Mouse (Mus musculus): ENCODE measurements around the gene Col16a1. TPM values are rescaled to one million over a fixed set of nuclear protein-coding genes. Genes with fewer than 3 reads are reported as not detected.

The Col16a1 gene
- total and polyA plus RNA-seq, 3 experiments: not detected

GRCm38 (mm10) chr4:130110091-130110490 is 62.5 kb downstream of the Col16a1 start:
- Histone ChIP-seq H3K4me3 (ENCODE audit: low read depth, low read length) (no peak overlapping the region; the same call in 1 of the 2 replicates), H3K36me3 (replicated peaks) (peaks cover 47% of the 10 kb centered on the region), H3K9me3 (replicated peaks) (no peaks in the 10 kb centered on the region), H3K4me1 (ENCODE audit: insufficient read depth, low read depth, low read length) (peaks cover 65% of the 10 kb centered on the region), H3K27me3 (ENCODE audit: insufficient read depth, low read length) (no peaks in the 10 kb centered on the region)
- DNase-seq (ENCODE audit: low spot score): no peak
- no peak for TF ChIP-seq POLR2AphosphoS5 (IDR thresholded peaks at IDR 0.05; ENCODE audit: insufficient replicate concordance, low read depth, low read length)
- TF ChIP-seq GATA1 (IDR thresholded peaks at IDR 0.05; ENCODE audit: borderline replicate concordance, low read length): no peak
- no peak for TF ChIP-seq TAL1 (conservative IDR thresholded peaks at IDR 0.05; ENCODE audit: low read depth, low read length)
- no peak for TF ChIP-seq GATA2 (IDR thresholded peaks at IDR 0.05; ENCODE audit: borderline replicate concordance, low read depth, low read length)
- no peak for TF ChIP-seq CTCF (IDR thresholded peaks at IDR 0.05; ENCODE audit: low read depth, low read length)
- no peak for ATAC-seq (ENCODE audit: extremely low read depth, insufficient number of reproducible peaks, low FRiP score, poor library complexity, severe bottlenecking)

- TF ChIP-seq CTCF (IDR thresholded peaks at IDR 0.05; ENCODE audit: low read depth, low read length) (no peak), TAL1 (conservative IDR thresholded peaks at IDR 0.05; ENCODE audit: low read depth, low read length) (no peak), GATA2 (IDR thresholded peaks at IDR 0.05; ENCODE audit: borderline replicate concordance, low read depth, low read length) (no peak), GATA1 (IDR thresholded peaks at IDR 0.05; ENCODE audit: borderline replicate concordance, low read length) (no peak), POLR2AphosphoS5 (IDR thresholded peaks at IDR 0.05; ENCODE audit: insufficient replicate concordance, low read depth, low read length) (no peak)
- H3K4me3 ChIP-seq (ENCODE audit: low read depth, low read length): no peak overlapping the region; the same call in 1 of the 2 replicates
- H3K9me3 ChIP-seq (replicated peaks): peaks cover 3% of the 10 kb centered on the region; the same call in 1 of the 2 replicates
- ATAC-seq (ENCODE audit: extremely low read depth, insufficient number of reproducible peaks, low FRiP score, poor library complexity, severe bottlenecking): 0 out of 2 replicates have a peak, but pooled peaks have one; percentile 15
- DNase-seq (ENCODE audit: low spot score): peak; percentile 24
- peaks cover 46% of the 10 kb centered on the region for H3K4me1 ChIP-seq (ENCODE audit: insufficient read depth, low read depth, low read length)
- peaks cover 70% of the 10 kb centered on the region for H3K36me3 ChIP-seq (replicated peaks)
- H3K27me3 ChIP-seq (ENCODE audit: insufficient read depth, low read length): no peaks in the 10 kb centered on the region
Observed at GRCm38 (mm10) chr4:130112299-130112698, 64.7 kb downstream of the Col16a1 start.

- H3K36me3 ChIP-seq (replicated peaks): peaks cover 74% of the 10 kb centered on the region
- peaks cover 46% of the 10 kb centered on the region for H3K4me1 ChIP-seq (ENCODE audit: insufficient read depth, low read depth, low read length)
- no peak; the same call in 1 of the 2 replicates for ATAC-seq (ENCODE audit: extremely low read depth, insufficient number of reproducible peaks, low FRiP score, poor library complexity, severe bottlenecking)
- no peaks in the 10 kb centered on the region for H3K27me3 ChIP-seq (ENCODE audit: insufficient read depth, low read length)
- TF ChIP-seq TAL1 (conservative IDR thresholded peaks at IDR 0.05; ENCODE audit: low read depth, low read length): no peak
- no peak for TF ChIP-seq CTCF (IDR thresholded peaks at IDR 0.05; ENCODE audit: low read depth, low read length)
- TF ChIP-seq GATA2 (IDR thresholded peaks at IDR 0.05; ENCODE audit: borderline replicate concordance, low read depth, low read length): no peak
- no peak for TF ChIP-seq GATA1 (IDR thresholded peaks at IDR 0.05; ENCODE audit: borderline replicate concordance, low read length)
- no peak for TF ChIP-seq POLR2AphosphoS5 (IDR thresholded peaks at IDR 0.05; ENCODE audit: insufficient replicate concordance, low read depth, low read length)
- no peak overlapping the region for H3K4me3 ChIP-seq (ENCODE audit: low read depth, low read length)
- no peak for DNase-seq (ENCODE audit: low spot score)
- H3K9me3 ChIP-seq (replicated peaks): peaks cover 5% of the 10 kb centered on the region
Observed at GRCm38 (mm10) chr4:130112732-130113131, 65.1 kb downstream of the Col16a1 start.

- Histone ChIP-seq H3K36me3 (replicated peaks) (peaks cover 88% of the 10 kb centered on the region), H3K27me3 (ENCODE audit: insufficient read depth, low read length) (no peaks in the 10 kb centered on the region), H3K4me3 (ENCODE audit: low read depth, low read length) (no peak overlapping the region), H3K4me1 (ENCODE audit: insufficient read depth, low read depth, low read length) (peaks cover 21% of the 10 kb centered on the region), H3K9me3 (replicated peaks) (peaks cover 9% of the 10 kb centered on the region)
- ATAC-seq (ENCODE audit: extremely low read depth, insufficient number of reproducible peaks, low FRiP score, poor library complexity, severe bottlenecking): no peak
- TF ChIP-seq TAL1 (conservative IDR thresholded peaks at IDR 0.05; ENCODE audit: low read depth, low read length) (no peak), GATA2 (IDR thresholded peaks at IDR 0.05; ENCODE audit: borderline replicate concordance, low read depth, low read length) (no peak), GATA1 (IDR thresholded peaks at IDR 0.05; ENCODE audit: borderline replicate concordance, low read length) (no peak), CTCF (IDR thresholded peaks at IDR 0.05; ENCODE audit: low read depth, low read length) (no peak)
- no peak for DNase-seq (ENCODE audit: low spot score)
Observed at GRCm38 (mm10) chr4:130120752-130121151, 73.1 kb downstream of the Col16a1 start.

- Histone ChIP-seq H3K27me3 (ENCODE audit: insufficient read depth, low read length) (no peaks in the 10 kb centered on the region), H3K4me3 (ENCODE audit: low read depth, low read length) (no peak overlapping the region), H3K4me1 (ENCODE audit: insufficient read depth, low read depth, low read length) (peaks cover 27% of the 10 kb centered on the region), H3K9me3 (replicated peaks) (peaks cover 7% of the 10 kb centered on the region), H3K36me3 (replicated peaks) (peaks cover 88% of the 10 kb centered on the region)
- TF ChIP-seq GATA2 (IDR thresholded peaks at IDR 0.05; ENCODE audit: borderline replicate concordance, low read depth, low read length): no peak
- TF ChIP-seq GATA1 (IDR thresholded peaks at IDR 0.05; ENCODE audit: borderline replicate concordance, low read length): no peak
- TF ChIP-seq POLR2AphosphoS5 (IDR thresholded peaks at IDR 0.05; ENCODE audit: insufficient replicate concordance, low read depth, low read length): no peak
- no peak for TF ChIP-seq CTCF (IDR thresholded peaks at IDR 0.05; ENCODE audit: low read depth, low read length)
- no peak for TF ChIP-seq TAL1 (conservative IDR thresholded peaks at IDR 0.05; ENCODE audit: low read depth, low read length)
- DNase-seq (ENCODE audit: low spot score): no peak
- ATAC-seq (ENCODE audit: extremely low read depth, insufficient number of reproducible peaks, low FRiP score, poor library complexity, severe bottlenecking): no peak
Observed at GRCm38 (mm10) chr4:130121560-130121959, 73.9 kb downstream of the Col16a1 start.

- Histone ChIP-seq H3K27me3 (ENCODE audit: insufficient read depth, low read length) (no peaks in the 10 kb centered on the region), H3K4me1 (ENCODE audit: insufficient read depth, low read depth, low read length) (peaks cover 42% of the 10 kb centered on the region), H3K36me3 (replicated peaks) (peaks cover 89% of the 10 kb centered on the region), H3K4me3 (ENCODE audit: low read depth, low read length) (no peak overlapping the region), H3K9me3 (replicated peaks) (0 out of 2 replicates have a peak, but pooled peaks cover under 1% of the 10 kb centered on the region)
- ATAC-seq (ENCODE audit: extremely low read depth, insufficient number of reproducible peaks, low FRiP score, poor library complexity, severe bottlenecking): no peak
- no peak for DNase-seq (ENCODE audit: low spot score)
- no peak for TF ChIP-seq GATA1 (IDR thresholded peaks at IDR 0.05; ENCODE audit: borderline replicate concordance, low read length)
- TF ChIP-seq POLR2AphosphoS5 (IDR thresholded peaks at IDR 0.05; ENCODE audit: insufficient replicate concordance, low read depth, low read length): no peak
- TF ChIP-seq TAL1 (conservative IDR thresholded peaks at IDR 0.05; ENCODE audit: low read depth, low read length): no peak
- no peak for TF ChIP-seq CTCF (IDR thresholded peaks at IDR 0.05; ENCODE audit: low read depth, low read length)
- TF ChIP-seq GATA2 (IDR thresholded peaks at IDR 0.05; ENCODE audit: borderline replicate concordance, low read depth, low read length): no peak
Observed at GRCm38 (mm10) chr4:130123020-130123419, 75.4 kb downstream of the Col16a1 start.
